Mouse (Mus musculus): Measurements from ENCODE around the gene A930033H14Rik.

DNA sequence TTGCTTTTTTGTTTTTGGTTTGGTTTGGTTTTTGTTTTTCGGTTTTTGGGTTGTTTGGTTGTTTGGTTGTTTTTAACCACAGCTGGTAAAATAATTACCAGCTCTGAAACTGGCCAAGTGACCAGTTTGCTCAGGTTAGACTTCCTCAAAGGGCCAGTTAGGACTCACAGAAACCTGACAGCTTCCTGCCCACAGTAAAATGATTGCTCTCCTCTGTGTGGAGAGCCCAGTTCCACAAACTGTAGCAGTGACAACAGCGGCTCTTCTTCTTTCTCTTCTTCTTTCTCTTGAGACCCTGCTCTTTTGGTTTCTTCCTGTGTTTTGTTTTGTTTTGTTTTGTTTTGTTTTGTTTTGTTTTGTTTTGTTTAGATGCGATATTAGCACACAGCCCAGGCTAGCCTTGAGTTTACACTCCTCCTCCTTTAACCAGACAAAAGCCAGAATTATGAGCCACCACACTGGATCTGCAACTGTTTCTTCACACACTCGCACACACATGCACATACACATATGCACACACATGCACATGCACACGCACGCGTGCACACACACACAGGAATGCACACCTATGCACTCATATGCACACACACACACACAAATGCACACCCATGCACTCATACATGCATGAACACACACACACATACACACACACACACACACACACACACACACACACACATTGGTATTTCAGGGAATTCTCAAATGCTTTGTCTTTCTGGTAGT lies 34.6 kb upstream of the A930033H14Rik start:
- TF ChIP-seq CTCF (IDR thresholded peaks at IDR 0.05) = no peak
- TF ChIP-seq EP300 (IDR thresholded peaks at IDR 0.05; ENCODE audit: insufficient read depth, low read depth, low read length) = no peak
